Mouse (Mus musculus): Measurements from ENCODE around the gene Ppargc1a. TPM values are rescaled to one million over a fixed set of nuclear protein-coding genes. Genes with fewer than 3 reads are reported as not detected.

Ppargc1a gene
- total and polyA plus RNA-seq, 3 experiments: not detected

- no peak overlapping the region for H3K4me3 ChIP-seq (replicated peaks in 1 of 3; ENCODE audit: low read depth in 2 of 3, low read length in 2 of 3, poor library complexity in 1 of 3)
- H3K4me2 ChIP-seq (ENCODE audit: insufficient read depth, low read depth, poor library complexity, severe bottlenecking): no peak overlapping the region
- H3K9ac ChIP-seq (ENCODE audit: insufficient read depth, low read depth): no peak overlapping the region
- peaks cover 20% of the 10 kb centered on the region for H3K9me3 ChIP-seq (replicated peaks; ENCODE audit: low read length)
- no peak overlapping the region for H3K27ac ChIP-seq (ENCODE audit: insufficient read depth, low read depth)
- H3K36me3 ChIP-seq (replicated peaks in 1 of 2; ENCODE audit: control insufficient read depth in 1 of 2, insufficient read depth in 1 of 2, low read length in 1 of 2): no peaks in the 10 kb centered on the region
- no peaks in the 10 kb centered on the region for H3K4me1 ChIP-seq (ENCODE audit: control insufficient read depth in 1 of 2, insufficient read depth in 2 of 2)
- TF ChIP-seq MAZ (IDR thresholded peaks at IDR 0.05; ENCODE audit: low read depth, low read length) (no peak), POLR2AphosphoS2 (IDR thresholded peaks at IDR 0.05; ENCODE audit: low read depth, low read length) (no peak)
- H3K79me2 ChIP-seq (replicated peaks; ENCODE audit: control insufficient read depth, extremely low read depth, insufficient read depth, poor library complexity, severe bottlenecking): no peaks in the 10 kb centered on the region
- no peaks in the 10 kb centered on the region for H3K27me3 ChIP-seq (replicated peaks)
- in situ Hi-C loops (cut with MboI; ENCODE audit: low pct_ligation_motif_present, low pct_unique_long_range_greater_than_20kb, low sequenced_read_pairs) (no loop called here), dilution Hi-C loops (cut with MboI; ENCODE audit: extremely low pct_ligation_motif_present, extremely low pct_unique_long_range_greater_than_20kb, low sequenced_read_pairs) (no loop called here)
- no peak for DNase-seq (ENCODE audit: extremely low read depth)
These were observed 62.9 kb downstream of the Ppargc1a start for GRCm38 (mm10) chr5:51504654-51505053.

- dilution Hi-C loops (cut with MboI; ENCODE audit: extremely low pct_ligation_motif_present, extremely low pct_unique_long_range_greater_than_20kb, low sequenced_read_pairs) (no loop called here), in situ Hi-C loops (cut with MboI; ENCODE audit: low pct_ligation_motif_present, low pct_unique_long_range_greater_than_20kb, low sequenced_read_pairs) (no loop called here)
- H3K9me3 ChIP-seq (replicated peaks; ENCODE audit: low read length): peaks cover 29% of the 10 kb centered on the region
- H3K4me1 ChIP-seq (ENCODE audit: control insufficient read depth in 1 of 2, insufficient read depth in 2 of 2): no peaks in the 10 kb centered on the region
- no peak overlapping the region for H3K27ac ChIP-seq (ENCODE audit: insufficient read depth, low read depth)
- H3K9ac ChIP-seq (ENCODE audit: insufficient read depth, low read depth): no peak overlapping the region
- no peak for TF ChIP-seq SIN3A (IDR thresholded peaks at IDR 0.05; ENCODE audit: low read length)
- no peak for TF ChIP-seq ZKSCAN1 (IDR thresholded peaks at IDR 0.05; ENCODE audit: borderline replicate concordance, low read depth, low read length)
- TF ChIP-seq IRF4 (IDR thresholded peaks at IDR 0.05; ENCODE audit: low read depth, low read length): no peak
- TF ChIP-seq MXI1 (IDR thresholded peaks at IDR 0.05; ENCODE audit: low read depth, low read length): no peak
- TF ChIP-seq TCF12 (IDR thresholded peaks at IDR 0.05; ENCODE audit: low read depth, low read length): no peak
- no peak for TF ChIP-seq RAD21 (IDR thresholded peaks at IDR 0.05; ENCODE audit: low read depth, low read length)
- no peak for TF ChIP-seq MAFK (IDR thresholded peaks at IDR 0.05; ENCODE audit: insufficient replicate concordance, low read length)
- no peak for TF ChIP-seq MAZ (IDR thresholded peaks at IDR 0.05; ENCODE audit: low read depth, low read length)
- no peak for TF ChIP-seq NELFE (IDR thresholded peaks at IDR 0.05; ENCODE audit: low read depth, low read length)
- no peak for TF ChIP-seq ZC3H11A (IDR thresholded peaks at IDR 0.05; ENCODE audit: low read depth, low read length)
- TF ChIP-seq EP300 (IDR thresholded peaks at IDR 0.05; ENCODE audit: low read length): no peak
- TF ChIP-seq UBTF (IDR thresholded peaks at IDR 0.05; ENCODE audit: low read depth, low read length): no peak
- no peak for TF ChIP-seq USF2 (conservative IDR thresholded peaks at IDR 0.05; ENCODE audit: low read depth, low read length)
- TF ChIP-seq E2F4 (IDR thresholded peaks at IDR 0.05; ENCODE audit: insufficient replicate concordance, low read depth, low read length): no peak
- TF ChIP-seq POLR2A (IDR thresholded peaks at IDR 0.05; ENCODE audit: low read depth, low read length): no peak
- no peak for TF ChIP-seq TBP (conservative IDR thresholded peaks at IDR 0.05; ENCODE audit: low read depth, low read length)
- TF ChIP-seq PAX5 (IDR thresholded peaks at IDR 0.05; ENCODE audit: low read length): no peak
- TF ChIP-seq ZNF384 (IDR thresholded peaks at IDR 0.05; ENCODE audit: low read depth, low read length): no peak
- no peak for TF ChIP-seq ELF1 (IDR thresholded peaks at IDR 0.05; ENCODE audit: low read depth, low read length)
- H3K36me3 ChIP-seq (replicated peaks in 1 of 2; ENCODE audit: control insufficient read depth in 1 of 2, insufficient read depth in 1 of 2, low read length in 1 of 2): no peaks in the 10 kb centered on the region
- no peaks in the 10 kb centered on the region for H3K79me2 ChIP-seq (replicated peaks; ENCODE audit: control insufficient read depth, extremely low read depth, insufficient read depth, poor library complexity, severe bottlenecking)
- H3K4me2 ChIP-seq (ENCODE audit: insufficient read depth, low read depth, poor library complexity, severe bottlenecking): no peak overlapping the region
- H3K4me3 ChIP-seq (replicated peaks in 1 of 3; ENCODE audit: low read depth in 2 of 3, low read length in 2 of 3, poor library complexity in 1 of 3): no peak overlapping the region
- DNase-seq (ENCODE audit: extremely low read depth): no peak
- no peaks in the 10 kb centered on the region for H3K27me3 ChIP-seq (replicated peaks)
These were observed 69.5 kb downstream of the Ppargc1a start for GRCm38 (mm10) chr5:51497910-51498517.

Measured in CH12.LX (cell line).